ENCODE assay signal across 7 mouse cellular contexts in genomic region chr3:30995899-30996687, GRCm38 (mm10). TPM values are rescaled to one million over a fixed set of nuclear protein-coding genes. Genes with fewer than 3 reads are reported as not detected.
DNase-seq lines count a peak whose midpoint lies in the region; ATAC-seq and TF ChIP-seq lines count a peak whose summit lies in the region.

No protein-coding gene starts in this region.

- H3K36me3 ChIP-seq in lung, embryonic 14.5 days (ENCODE audit: insufficient read depth), result no peaks in the 10 kb centered on the region
- no peaks in the 10 kb centered on the region for H3K36me3 ChIP-seq in limb, embryonic 12.5 days
- H3K36me3 ChIP-seq in midbrain, embryonic 15.5 days (replicated peaks), result no peaks in the 10 kb centered on the region

- peak overlapping the region; percentile 82 for H3K4me3 ChIP-seq in lung, embryonic 14.5 days (ENCODE audit: low read depth, low read length)
- peak overlapping the region; percentile 94 for H3K4me3 ChIP-seq in embryonic fibroblast, embryonic 13.5 days (ENCODE audit: insufficient read depth, low read length)
- peak overlapping the region; percentile 86 for H3K4me3 ChIP-seq in limb, embryonic 12.5 days (replicated peaks)
- peak overlapping the region; percentile 97 for H3K4me3 ChIP-seq in midbrain, embryonic 15.5 days

- H3K27ac ChIP-seq in lung, embryonic 14.5 days (ENCODE audit: low read depth), result peak overlapping the region; percentile 81
- peak overlapping the region; percentile 54 for H3K27ac ChIP-seq in embryonic fibroblast, embryonic 13.5 days (ENCODE audit: insufficient read depth, low read length)
- H3K27ac ChIP-seq in limb, embryonic 12.5 days, result peak overlapping the region; percentile 88
- peak overlapping the region; percentile 82 for H3K27ac ChIP-seq in midbrain, embryonic 15.5 days

- under 1% methylated on average over 49 of the region's 49 CpGs for WGBS in lung, embryonic 14.5 days
- under 1% methylated on average over 49 of the region's 49 CpGs for WGBS in limb, embryonic 12.5 days
- WGBS in midbrain, embryonic 15.5 days, result under 1% methylated on average over 49 of the region's 49 CpGs

- H3K9ac ChIP-seq in lung, embryonic 14.5 days, result peak overlapping the region; percentile 85
- H3K9ac ChIP-seq in limb, embryonic 12.5 days (replicated peaks), result peak overlapping the region; percentile 86
- peak overlapping the region; percentile 72 for H3K9ac ChIP-seq in midbrain, embryonic 15.5 days

- TF ChIP-seq POLR2A in embryonic fibroblast, embryonic 13.5 days (IDR thresholded peaks at IDR 0.05; ENCODE audit: low read depth, low read length), result 0 out of 2 replicates have a peak, but pooled peaks have one; percentile 18

- peak; percentile 70 for DNase-seq in lung, embryonic 14.5 days
- DNase-seq in lung, postnatal 4 days, result no peak
- DNase-seq in adipocyte (ENCODE audit: low spot score), result peak; percentile 50
- no peak for DNase-seq in thymus, postnatal 36 days

- no peaks in the 10 kb centered on the region for H3K9me3 ChIP-seq in lung, embryonic 14.5 days (ENCODE audit: low read depth, low read length)
- no peaks in the 10 kb centered on the region for H3K9me3 ChIP-seq in limb, embryonic 12.5 days
- H3K9me3 ChIP-seq in midbrain, embryonic 15.5 days, result no peaks in the 10 kb centered on the region

- H3K27me3 ChIP-seq in lung, embryonic 14.5 days (ENCODE audit: insufficient read depth, low read length), result no peaks in the 10 kb centered on the region
- no peaks in the 10 kb centered on the region for H3K27me3 ChIP-seq in limb, embryonic 12.5 days
- no peaks in the 10 kb centered on the region for H3K27me3 ChIP-seq in midbrain, embryonic 15.5 days (replicated peaks)

- no peak for TF ChIP-seq CTCF in lung, embryonic 14.5 days (IDR thresholded peaks at IDR 0.05; ENCODE audit: low read depth)
- no peak for TF ChIP-seq CTCF in embryonic fibroblast, embryonic 13.5 days (IDR thresholded peaks at IDR 0.05; ENCODE audit: borderline replicate concordance, insufficient read depth, low read length)

- H3K4me1 ChIP-seq in lung, embryonic 14.5 days (ENCODE audit: insufficient read depth), result peaks cover 16% of the 10 kb centered on the region
- peaks cover 8% of the 10 kb centered on the region for H3K4me1 ChIP-seq in embryonic fibroblast, embryonic 13.5 days (ENCODE audit: control insufficient read depth, insufficient read depth, low read length)
- peaks cover 35% of the 10 kb centered on the region for H3K4me1 ChIP-seq in limb, embryonic 12.5 days (replicated peaks)
- H3K4me1 ChIP-seq in midbrain, embryonic 15.5 days, result peaks cover 23% of the 10 kb centered on the region

- peak overlapping the region; percentile 70 for H3K4me2 ChIP-seq in lung, embryonic 14.5 days
- peak overlapping the region; percentile 62 for H3K4me2 ChIP-seq in limb, embryonic 12.5 days
- peak overlapping the region; percentile 64 for H3K4me2 ChIP-seq in midbrain, embryonic 15.5 days

- ATAC-seq in lung, embryonic 14.5 days (ENCODE audit: insufficient read depth), result no peak; the same call in 1 of the 2 replicates
- peak; percentile 72 for ATAC-seq in limb, embryonic 12.5 days (ENCODE audit: insufficient number of reproducible peaks, insufficient read depth, low FRiP score, low TSS enrichment, low read depth)
- ATAC-seq in midbrain, embryonic 15.5 days (replicated peaks), result peak; percentile 84

RNA-seq across cellular contexts. Expression of gene Prkci, which starts 0.5 kb away (rescaled TPM):
- 65.6 and 67.1 TPM in 2 replicates for polyA plus RNA-seq in lung, embryonic 14.5 days (2014; fragmentation: Nextera tagmentation; extraction: Ambion mirVana)
- 110 and 120 TPM in 2 replicates for polyA plus RNA-seq in embryonic fibroblast, embryonic 13.5 days (2011; ENCODE audit: insufficient read length, low read depth, missing spikeins)
- 44.9 and 49.8 TPM in 2 replicates for polyA plus RNA-seq in limb, embryonic 12.5 days (2016; fragmentation: Nextera tagmentation; extraction: Ambion mirVana)
- 24.8 and 27.3 TPM in 2 replicates for polyA plus RNA-seq in midbrain, embryonic 15.5 days (2015; fragmentation: Nextera tagmentation; extraction: Ambion mirVana)

RNA-seq across cellular contexts. Expression of gene Phc3, which starts 26.9 kb away (rescaled TPM):
- polyA plus RNA-seq in lung, embryonic 14.5 days (2014; fragmentation: Nextera tagmentation; extraction: Ambion mirVana), result 7.5 and 7.8 TPM in 2 replicates
- 32.6 and 37.3 TPM in 2 replicates for polyA plus RNA-seq in embryonic fibroblast, embryonic 13.5 days (2011; ENCODE audit: insufficient read length, low read depth, missing spikeins)
- 5.6 and 6.5 TPM in 2 replicates for polyA plus RNA-seq in limb, embryonic 12.5 days (2016; fragmentation: Nextera tagmentation; extraction: Ambion mirVana)
- polyA plus RNA-seq in midbrain, embryonic 15.5 days (2015; fragmentation: Nextera tagmentation; extraction: Ambion mirVana), result 8.6 TPM in 2 replicates

Comparison
In these comparisons a context has a peak if more than half of its experiments do, and no peak if none do; other contexts are left out.
1. DNase-seq: peak in lung, embryonic 14.5 days (single experiment) and adipocyte (single experiment); none in lung, postnatal 4 days (0 of 2) and thymus, postnatal 36 days (0 of 2).
2. Peak in every context shown above with its lines, with median percentiles within 50 percentile points of each other: H3K27ac ChIP-seq, H3K4me2 ChIP-seq, H3K4me3 ChIP-seq and H3K9ac ChIP-seq.